Mouse (Mus musculus) bone marrow macrophage, adult 2 months (primary cell): ENCODE data around the gene Anks1b.

ENCODE experiments used
- CTCF ChIP-seq: IDR thresholded peaks from 2 replicates; pipeline ENCODE4 v1.5.1; 2012; ENCODE audit warnings: low read depth, mild to moderate bottlenecking, low read length, moderate library complexity
- POLR2A ChIP-seq: IDR thresholded peaks from 2 replicates; pipeline ENCODE4 v1.6.1; 2012; ENCODE audit warnings: mild to moderate bottlenecking, low read depth, low read length, borderline replicate concordance

DNA sequence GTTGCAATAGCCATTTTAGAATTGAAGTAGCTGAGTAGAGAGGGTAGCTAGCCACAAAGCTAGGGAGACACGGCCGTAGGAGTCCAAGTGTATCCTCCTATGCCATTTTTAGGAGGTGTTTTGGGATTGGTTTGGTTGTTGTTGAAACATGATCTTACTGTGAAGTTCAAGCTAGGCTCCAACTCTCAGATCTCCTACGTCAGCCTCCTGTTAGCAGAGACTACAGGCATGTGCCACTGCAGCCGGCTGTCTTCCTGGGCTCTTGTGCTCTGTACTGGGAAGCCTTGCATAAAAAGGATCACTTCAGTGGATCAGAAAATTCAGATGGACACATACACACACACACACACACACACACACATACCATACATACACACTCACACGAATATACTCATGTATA, 1059.8 kb downstream of the Anks1b start:
- no peak for TF ChIP-seq CTCF
- no peak for TF ChIP-seq POLR2A
